Comparison of ENCODE assay signal across 8 mouse cellular contexts in the genomic region with DNA sequence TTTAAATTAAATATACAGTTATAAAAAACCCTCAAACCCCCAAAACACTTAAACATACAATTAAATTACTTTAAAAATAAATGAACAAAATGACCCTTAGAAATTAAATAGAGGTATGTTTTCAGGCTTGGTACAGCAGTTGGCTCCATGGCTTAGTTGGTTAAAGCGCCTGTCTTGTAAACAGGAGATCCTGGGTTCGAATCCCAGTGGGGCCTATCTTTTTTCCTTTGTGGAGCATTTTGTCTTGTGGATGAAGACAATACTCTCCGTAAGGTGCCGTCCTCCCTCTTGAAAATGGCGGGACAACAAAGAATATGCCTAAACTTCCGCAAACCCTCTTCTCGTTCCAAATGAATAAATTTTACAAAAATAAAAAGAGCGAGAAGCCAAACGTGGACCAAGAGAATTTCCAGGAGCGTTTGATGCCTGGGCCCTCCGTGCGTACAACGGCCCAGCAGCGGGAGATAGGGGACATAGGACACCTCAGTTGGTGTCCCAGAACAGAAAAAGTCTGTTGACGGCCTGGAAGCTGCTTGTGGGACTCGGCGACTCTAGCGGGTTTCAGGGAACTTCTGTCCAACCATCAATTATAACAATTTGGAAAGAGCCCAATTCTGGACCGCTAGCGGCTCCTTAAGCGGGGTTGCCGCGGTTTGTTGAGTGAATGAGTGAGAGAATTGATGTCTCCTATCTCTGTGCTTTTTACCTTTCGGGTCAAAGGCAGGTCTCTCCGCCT. TPM values are rescaled to one million over a fixed set of nuclear protein-coding genes. Genes with fewer than 3 reads are reported as not detected.
A peak's percentile ranks its signal among the peaks of the same experiment; 100 is the strongest.
DNase-seq lines count a peak whose midpoint lies in the region; ATAC-seq and TF ChIP-seq lines count a peak whose summit lies in the region.

No protein-coding gene starts in this region.

- no peak for ATAC-seq in heart, embryonic 13.5 days (ENCODE audit: extremely low read depth, insufficient number of reproducible peaks, low FRiP score, low TSS enrichment)
- peak; percentile 65; the same call in 1 of the 2 replicates for ATAC-seq in kidney, postnatal 0 days (replicated peaks; ENCODE audit: low FRiP score, low read depth)
- peak; percentile 84 for ATAC-seq in liver, embryonic 11.5 days (replicated peaks; ENCODE audit: low FRiP score)

- TF ChIP-seq EP300 in CH12.LX (IDR thresholded peaks at IDR 0.05; ENCODE audit: low read length): no peak

- no peaks in the 10 kb centered on the region for H3K36me3 ChIP-seq in CH12.LX (replicated peaks in 1 of 2; ENCODE audit: control insufficient read depth in 1 of 2, insufficient read depth in 1 of 2, low read length in 1 of 2)
- no peaks in the 10 kb centered on the region for H3K36me3 ChIP-seq in embryonic facial prominence, embryonic 10.5 days (replicated peaks)
- no peaks in the 10 kb centered on the region for H3K36me3 ChIP-seq in heart, embryonic 13.5 days
- H3K36me3 ChIP-seq in kidney, postnatal 0 days (ENCODE audit: insufficient read depth, low read length): no peaks in the 10 kb centered on the region
- H3K36me3 ChIP-seq in liver, embryonic 11.5 days (ENCODE audit: control insufficient read depth, insufficient read depth, low read length): no peaks in the 10 kb centered on the region

- no peak for TF ChIP-seq POLR2A in CH12.LX (IDR thresholded peaks at IDR 0.05; ENCODE audit: low read depth, low read length)

- 0% methylated on average over 25 of the region's 25 CpGs for WGBS in embryonic facial prominence, embryonic 10.5 days
- WGBS in heart, embryonic 13.5 days: under 1% methylated on average over 25 of the region's 25 CpGs
- WGBS in kidney, postnatal 0 days: under 1% methylated on average over 25 of the region's 25 CpGs
- under 1% methylated on average over 25 of the region's 25 CpGs for WGBS in liver, embryonic 11.5 days

- H3K9me3 ChIP-seq in CH12.LX (replicated peaks; ENCODE audit: low read length): no peaks in the 10 kb centered on the region
- no peaks in the 10 kb centered on the region for H3K9me3 ChIP-seq in embryonic facial prominence, embryonic 10.5 days
- H3K9me3 ChIP-seq in heart, embryonic 13.5 days: no peaks in the 10 kb centered on the region
- no peaks in the 10 kb centered on the region for H3K9me3 ChIP-seq in kidney, postnatal 0 days (replicated peaks; ENCODE audit: low read length)
- H3K9me3 ChIP-seq in liver, embryonic 11.5 days (ENCODE audit: control insufficient read depth, low read length): no peaks in the 10 kb centered on the region

- H3K27me3 ChIP-seq in CH12.LX (replicated peaks): peaks cover 37% of the 10 kb centered on the region
- H3K27me3 ChIP-seq in embryonic facial prominence, embryonic 10.5 days (replicated peaks; ENCODE audit: low read depth, poor library complexity, severe bottlenecking): peaks cover 28% of the 10 kb centered on the region
- H3K27me3 ChIP-seq in heart, embryonic 13.5 days (replicated peaks): peaks cover 13% of the 10 kb centered on the region; the same call in 1 of the 2 replicates
- no peaks in the 10 kb centered on the region for H3K27me3 ChIP-seq in kidney, postnatal 0 days (ENCODE audit: insufficient read depth, low read length)
- H3K27me3 ChIP-seq in liver, embryonic 11.5 days (replicated peaks; ENCODE audit: control insufficient read depth, insufficient read depth, low read length): peaks cover 3% of the 10 kb centered on the region; the same call in 1 of the 2 replicates

- TF ChIP-seq RAD21 in CH12.LX (IDR thresholded peaks at IDR 0.05; ENCODE audit: low read depth, low read length): no peak

- H3K4me3 ChIP-seq in CH12.LX (replicated peaks in 1 of 3; ENCODE audit: low read depth in 2 of 3, low read length in 2 of 3, poor library complexity in 1 of 3): peak overlapping the region; percentile 69 to 85 (median 84)
- H3K4me3 ChIP-seq in embryonic facial prominence, embryonic 10.5 days: peak overlapping the region; percentile 69
- peak overlapping the region; percentile 72 for H3K4me3 ChIP-seq in heart, embryonic 13.5 days
- H3K4me3 ChIP-seq in kidney, postnatal 0 days (replicated peaks; ENCODE audit: low read depth, low read length): peak overlapping the region; percentile 55
- H3K4me3 ChIP-seq in liver, embryonic 11.5 days (ENCODE audit: low read depth, low read length): peak overlapping the region; percentile 62

- H3K27ac ChIP-seq in CH12.LX (ENCODE audit: insufficient read depth, low read depth): no peak overlapping the region
- peak overlapping the region; percentile 74 for H3K27ac ChIP-seq in embryonic facial prominence, embryonic 10.5 days (replicated peaks)
- H3K27ac ChIP-seq in heart, embryonic 13.5 days (replicated peaks): no peak overlapping the region
- no peak overlapping the region for H3K27ac ChIP-seq in kidney, postnatal 0 days
- no peak overlapping the region for H3K27ac ChIP-seq in liver, embryonic 11.5 days (ENCODE audit: low read depth, low read length)

- peak; percentile 96 for DNase-seq in CH12.LX (ENCODE audit: extremely low read depth)
- peak; percentile 76 for DNase-seq in adrenal gland, postnatal 14 days
- peak; percentile 86 for DNase-seq in embryonic facial prominence, embryonic 10.5 days (ENCODE audit: low spot score)
- peak; percentile 79 for DNase-seq in kidney, postnatal 0 days (ENCODE audit: low spot score)
- DNase-seq in liver, embryonic 11.5 days (ENCODE audit: low spot score): peak; percentile 84
- DNase-seq in naive thymus-derived CD4-positive, alpha-beta T cell, adult 2 months (ENCODE audit: low read depth): peak; percentile 28
- peak; percentile 57 for DNase-seq in testis, postnatal 10 days (ENCODE audit: low spot score)

- H3K9ac ChIP-seq in CH12.LX (ENCODE audit: insufficient read depth, low read depth): peak overlapping the region; percentile 83
- peak overlapping the region; percentile 77 for H3K9ac ChIP-seq in heart, embryonic 13.5 days
- H3K9ac ChIP-seq in kidney, postnatal 0 days (ENCODE audit: low read depth, low read length): peak overlapping the region; percentile 50; the same call in 1 of the 2 replicates
- peak overlapping the region; percentile 78 for H3K9ac ChIP-seq in liver, embryonic 11.5 days (ENCODE audit: low read depth, low read length)

- H3K4me1 ChIP-seq in CH12.LX (ENCODE audit: control insufficient read depth in 1 of 2, insufficient read depth in 2 of 2): peaks cover 0 to 17% of the 10 kb centered on the region in 2 experiments; a peak in 2 of 4 replicates
- H3K4me1 ChIP-seq in embryonic facial prominence, embryonic 10.5 days: peaks cover 22% of the 10 kb centered on the region
- peaks cover 15% of the 10 kb centered on the region for H3K4me1 ChIP-seq in heart, embryonic 13.5 days
- H3K4me1 ChIP-seq in kidney, postnatal 0 days (replicated peaks; ENCODE audit: insufficient read depth, low read length): no peaks in the 10 kb centered on the region
- H3K4me1 ChIP-seq in liver, embryonic 11.5 days (replicated peaks; ENCODE audit: control insufficient read depth, insufficient read depth, low read length): peaks cover 9% of the 10 kb centered on the region

- no peak for TF ChIP-seq CTCF in CH12.LX (conservative IDR thresholded peaks at IDR 0.05 in 1 of 2, IDR thresholded peaks at IDR 0.05 in 1 of 2; ENCODE audit: low read depth in 2 of 2, low read length in 2 of 2)
- TF ChIP-seq CTCF in kidney, postnatal 0 days (IDR thresholded peaks at IDR 0.05; ENCODE audit: low read depth): no peak

- dilution Hi-C loops in CH12.LX (cut with MboI; ENCODE audit: extremely low pct_ligation_motif_present, extremely low pct_unique_long_range_greater_than_20kb, low sequenced_read_pairs): no loop called here

- no peaks in the 10 kb centered on the region for H3K79me2 ChIP-seq in CH12.LX (replicated peaks; ENCODE audit: control insufficient read depth, extremely low read depth, insufficient read depth, poor library complexity, severe bottlenecking)

- in situ Hi-C loops in CH12.LX (cut with MboI; ENCODE audit: low pct_ligation_motif_present, low pct_unique_long_range_greater_than_20kb, low sequenced_read_pairs): loop anchor here (5.0 kb wide), 1 partner anchor 51 kb away; no protein-coding TSS in a partner anchor

- peak overlapping the region; percentile 93 for H3K4me2 ChIP-seq in CH12.LX (ENCODE audit: insufficient read depth, low read depth, poor library complexity, severe bottlenecking)
- peak overlapping the region; percentile 73 for H3K4me2 ChIP-seq in heart, embryonic 13.5 days
- H3K4me2 ChIP-seq in kidney, postnatal 0 days (ENCODE audit: low read length): peak overlapping the region; percentile 85
- H3K4me2 ChIP-seq in liver, embryonic 11.5 days: peak overlapping the region; percentile 88

TF ChIP-seq in CH12.LX, 34 proteins besides CTCF, POLR2A, EP300 and RAD21 (continues in another document):
- TF ChIP-seq IRF4 (IDR thresholded peaks at IDR 0.05; ENCODE audit: low read depth, low read length) (0 out of 2 replicates have a peak, but pooled peaks have one; percentile 22), KAT2A (IDR thresholded peaks at IDR 0.05; ENCODE audit: insufficient replicate concordance, low read length) (0 out of 2 replicates have a peak, but pooled peaks have one; percentile 64), TCF12 (IDR thresholded peaks at IDR 0.05; ENCODE audit: low read depth, low read length) (0 out of 2 replicates have a peak, but pooled peaks have one; percentile 27), E2F4 (IDR thresholded peaks at IDR 0.05; ENCODE audit: insufficient replicate concordance, low read depth, low read length) (peak; percentile 88), MXI1 (IDR thresholded peaks at IDR 0.05; ENCODE audit: low read depth, low read length) (no peak), ZC3H11A (IDR thresholded peaks at IDR 0.05; ENCODE audit: low read depth, low read length) (no peak)

RNA-seq across cellular contexts. Expression of gene Gpx5, which starts 16.5 kb away (rescaled TPM):
- total RNA-seq in CH12.LX (2012; rRNA removed): not detected in 2 replicates
- total RNA-seq in CH12.LX (2014; rRNA removed): not detected in 2 replicates
- polyA plus RNA-seq in CH12.LX (2012; ENCODE audit: insufficient read length, low read depth): not detected in 2 replicates
- not detected in 2 replicates for total RNA-seq in adrenal gland, postnatal 14 days (2021)
- polyA plus RNA-seq in embryonic facial prominence, embryonic 10.5 days (2016; fragmentation: Nextera tagmentation; extraction: Ambion mirVana): not detected in 2 replicates
- polyA plus RNA-seq in heart, embryonic 13.5 days (2015; fragmentation: Nextera tagmentation; extraction: Ambion mirVana): not detected in 2 replicates
- polyA plus RNA-seq in kidney, postnatal 0 days (2015; fragmentation: Nextera tagmentation; extraction: Ambion mirVana): not detected in 2 replicates
- polyA plus RNA-seq in liver, embryonic 11.5 days (2014; fragmentation: Nextera tagmentation; extraction: Ambion mirVana): not detected in 2 replicates

RNA-seq across cellular contexts. Expression of gene Gpx6, which starts 35.9 kb away (rescaled TPM):
- 0.29 TPM in 1 of 2 replicates, not detected in the other for total RNA-seq in CH12.LX (2012; rRNA removed)
- 1.3 and 1.4 TPM in 2 replicates for total RNA-seq in CH12.LX (2014; rRNA removed)
- polyA plus RNA-seq in CH12.LX (2012; ENCODE audit: insufficient read length, low read depth): 1.2 and 2.2 TPM in 2 replicates
- not detected in 2 replicates for total RNA-seq in adrenal gland, postnatal 14 days (2021)
- 0.24 and 0.36 TPM in 2 replicates for polyA plus RNA-seq in embryonic facial prominence, embryonic 10.5 days (2016; fragmentation: Nextera tagmentation; extraction: Ambion mirVana)
- polyA plus RNA-seq in heart, embryonic 13.5 days (2015; fragmentation: Nextera tagmentation; extraction: Ambion mirVana): not detected in 2 replicates
- 57.5 and 67.8 TPM in 2 replicates for polyA plus RNA-seq in kidney, postnatal 0 days (2015; fragmentation: Nextera tagmentation; extraction: Ambion mirVana)
- not detected in 2 replicates for polyA plus RNA-seq in liver, embryonic 11.5 days (2014; fragmentation: Nextera tagmentation; extraction: Ambion mirVana)

Comparison
In these comparisons a context has a peak if more than half of its experiments do, and no peak if none do; other contexts are left out.
1. DNase-seq: peak in every context shown above with its lines; median percentile 96 in CH12.LX; 86 in embryonic facial prominence, embryonic 10.5 days; 84 in liver, embryonic 11.5 days; 79 in kidney, postnatal 0 days; 76 in adrenal gland, postnatal 14 days; 57 in testis, postnatal 10 days; 28 in naive thymus-derived CD4-positive, alpha-beta T cell, adult 2 months.
2. RNA of gene Gpx6, which starts 35.9 kb away (polyA plus RNA-seq): 57.5 to 67.8 TPM in kidney, postnatal 0 days; 1.2 to 2.2 TPM in CH12.LX, 0.24 to 0.36 TPM in embryonic facial prominence, embryonic 10.5 days, not detected in liver, embryonic 11.5 days and not detected in heart, embryonic 13.5 days; every median in the first group is over 10 times any median in the second.
3. Peak in every context shown above with its lines, with median percentiles within 50 percentile points of each other: H3K4me2 ChIP-seq, H3K4me3 ChIP-seq and H3K9ac ChIP-seq.